Mouse (Mus musculus) testis, adult 2 months (tissue): ENCODE measurements at regions not wholly inside any gene's neighbourhood (a gene's known extent, or its start where the extent isn't known, plus 50 kb on each side); places are given as distances from the start of the nearest gene placed in this dataset.

Source experiments
- CTCF ChIP-seq: fragments of 200-500 bp; IDR thresholded peaks from 2 replicates; pipeline ENCODE4 v1.5.1; 2012; ENCODE audit warnings: low read depth, mild to moderate bottlenecking, inconsistent platforms, low read length, moderate library complexity; ENCODE audit not compliant: control insufficient read depth, insufficient read depth, insufficient replicate concordance
- POLR2A ChIP-seq: fragments of 200-500 bp; IDR thresholded peaks from 2 replicates; pipeline ENCODE4 v1.6.1; 2012; ENCODE audit warnings: low read depth, mild to moderate bottlenecking, inconsistent platforms, low read length, moderate library complexity; ENCODE audit not compliant: control insufficient read depth

GRCm38 (mm10) chr16:77405181-77405818 is 196.6 kb downstream of the Gm11146 start:
- TF ChIP-seq CTCF (no peak), POLR2A (no peak)
